Mouse (Mus musculus) layer of hippocampus, adult 2 months (tissue): Measurements from ENCODE around the gene Kifc3. TPM values are rescaled to one million over a fixed set of nuclear protein-coding genes. Genes with fewer than 3 reads are reported as not detected.

ENCODE experiments used
- DNase-seq, 2 experiments: peaks; one replicate each; pipeline ENCODE4 v3.0.0; 2022; ENCODE audit warnings: low spot score in 2 of 2
- H3K27ac ChIP-seq: fragments of 200-600 bp; 2 replicates; pipeline ENCODE4 v1.8.1; 2022
- H3K4me3 ChIP-seq: fragments of 200-600 bp; 2 replicates; pipeline ENCODE4 v1.8.1; 2022; ENCODE audit warnings: mild to moderate bottlenecking
- CTCF ChIP-seq: fragments of 200-600 bp; conservative IDR thresholded peaks from 2 replicates; pipeline ENCODE4 v1.8.1; 2022; ENCODE audit warnings: antibody characterized with exemption, mild to moderate bottlenecking, moderate library complexity
- total RNA-seq, 2 experiments: library from RNA; stranded (reverse); gene quantifications; 2 replicates each; pipeline ENCODE4 v1.2.3; 2021

The Kifc3 gene
- total RNA-seq, 2 experiments from 2014 or later = 61.1 to 61.2 TPM

GRCm38 (mm10) chr8:95142985-95143804 is 59.4 kb downstream of the Kifc3 start:
- H3K4me3 ChIP-seq = peak overlapping the region; percentile 78
- H3K27ac ChIP-seq = peak overlapping the region; percentile 97
- TF ChIP-seq CTCF = no peak; the same call in 1 of the 2 replicates
- DNase-seq = peak; percentile 37 to 48

GRCm38 (mm10) chr8:95142075-95142831 is 60.4 kb downstream of the Kifc3 start:
- peak; percentile 86 to 91 for DNase-seq
- no peak for TF ChIP-seq CTCF

GRCm38 (mm10) chr8:95141469-95142074 is 61.0 kb downstream of the Kifc3 start:
- no peak for TF ChIP-seq CTCF
- Histone ChIP-seq H3K4me3 (peak overlapping the region; percentile 78), H3K27ac (peak overlapping the region; percentile 97)
- no peak for DNase-seq

More at GRCm38 (mm10) chr8:95142075-95142831, 60.4 kb downstream of the Kifc3 start:
- peak overlapping the region; percentile 78 for H3K4me3 ChIP-seq
- peak overlapping the region; percentile 97 for H3K27ac ChIP-seq

DNA sequence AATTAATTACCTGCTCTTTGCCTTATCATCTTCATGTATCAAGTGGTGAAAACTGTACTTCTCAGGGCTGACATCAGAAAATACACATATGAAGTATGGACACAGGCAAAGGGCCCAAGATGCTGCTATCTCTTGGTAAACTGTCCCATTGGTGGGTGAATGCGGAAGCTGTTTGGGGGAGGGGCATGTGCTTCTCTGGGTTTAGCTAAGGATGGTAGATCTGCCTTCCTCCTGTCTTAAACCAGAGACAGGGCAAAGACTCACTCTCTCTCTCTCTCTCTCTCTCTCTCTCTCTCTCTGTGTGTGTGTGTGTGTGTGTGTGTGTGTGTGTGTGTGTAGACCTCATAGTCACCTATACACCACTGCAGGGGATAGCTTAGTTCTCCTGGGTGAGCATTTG is 61.6 kb downstream of the Kifc3 start:
- H3K27ac ChIP-seq = peak overlapping the region; percentile 52; the same call in 1 of the 2 replicates

DNA sequence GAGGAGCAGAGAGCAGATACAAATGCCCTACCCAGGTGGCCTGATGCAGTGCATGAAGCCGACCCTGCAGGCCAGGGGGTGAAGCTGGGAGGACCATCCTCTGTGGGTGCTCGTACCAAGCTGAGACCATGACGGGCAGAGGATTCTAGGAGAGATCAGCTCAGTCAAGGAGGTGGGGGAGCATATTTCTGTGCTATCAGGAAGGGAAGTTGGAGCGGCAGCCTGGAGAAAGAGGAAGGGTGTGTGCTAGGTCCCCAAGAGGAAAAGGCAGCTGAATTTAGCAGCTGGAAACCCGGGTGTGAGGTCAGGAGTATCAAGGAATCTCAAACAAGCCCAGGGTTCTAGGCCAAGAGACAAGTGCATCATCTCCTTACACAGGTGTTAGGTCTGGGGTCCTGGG is 62.1 kb downstream of the Kifc3 start:
- Histone ChIP-seq H3K4me3 (peak overlapping the region; percentile 28), H3K27ac (peak overlapping the region; percentile 52)
- no peak for DNase-seq
- no peak for TF ChIP-seq CTCF

More for the DNA sequence above, 61.6 kb downstream of the Kifc3 start:
- peak overlapping the region; percentile 78 for H3K4me3 ChIP-seq
- no peak for DNase-seq
- no peak for TF ChIP-seq CTCF

DNA sequence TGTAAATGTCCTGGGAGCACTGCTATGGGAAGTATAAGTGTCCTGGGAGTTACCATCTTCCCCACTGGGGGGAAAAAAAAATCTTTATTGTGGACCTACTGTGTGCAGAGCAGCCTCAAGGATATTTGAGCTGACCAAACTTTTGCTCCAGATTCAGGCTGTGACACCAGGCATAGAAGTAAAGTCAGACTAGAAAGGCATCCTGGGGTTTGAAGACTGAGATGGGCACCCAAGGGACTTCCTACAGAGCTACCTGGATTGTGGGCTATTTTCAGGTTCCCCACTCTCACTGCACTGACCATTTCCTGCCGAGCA is 63.6 kb downstream of the Kifc3 start:
- DNase-seq = no peak
- H3K27ac ChIP-seq = no peak overlapping the region
- TF ChIP-seq CTCF = no peak
- H3K4me3 ChIP-seq = no peak overlapping the region

DNA sequence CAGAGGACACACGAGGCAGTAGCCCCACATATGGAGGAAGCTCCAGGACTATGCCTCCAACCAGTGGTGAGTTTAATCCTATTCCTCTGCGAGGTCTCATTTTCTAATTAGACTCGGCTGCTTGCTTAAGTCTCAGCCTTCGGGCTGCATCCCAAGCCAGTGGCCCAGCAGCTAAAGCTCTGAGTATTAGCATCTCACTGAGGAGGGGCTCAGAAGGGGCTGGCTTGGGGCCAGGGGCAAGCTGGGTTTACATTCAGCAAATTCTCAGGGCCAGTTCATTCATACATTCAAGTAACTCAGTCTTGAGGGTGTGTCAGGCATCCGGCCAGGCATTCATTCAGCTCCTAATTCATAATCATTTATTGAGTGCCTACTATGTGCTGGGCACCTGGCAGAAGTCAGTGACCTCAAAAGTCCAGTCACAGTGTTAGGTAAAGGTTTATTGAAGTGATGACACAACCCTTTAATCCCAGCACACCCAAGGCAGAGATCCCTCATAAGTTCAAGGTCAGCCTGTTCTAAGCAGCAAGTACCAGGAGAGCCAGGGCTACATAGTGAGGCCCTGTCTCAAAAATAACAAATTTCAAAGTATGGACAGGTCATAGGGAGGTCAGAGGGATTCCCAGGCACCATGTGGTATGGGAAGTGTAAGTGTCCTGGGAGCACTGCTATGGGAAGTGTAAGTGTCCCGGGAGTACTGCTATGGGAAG is 64.1 kb downstream of the Kifc3 start:
- DNase-seq = no peak
- TF ChIP-seq CTCF = no peak
- Histone ChIP-seq H3K27ac (peak overlapping the region; percentile 7; the same call in 1 of the 2 replicates), H3K4me3 (no peak overlapping the region)

GRCm38 (mm10) chr8:95137641-95138098 is 64.9 kb downstream of the Kifc3 start:
- Histone ChIP-seq H3K4me3 (no peak overlapping the region), H3K27ac (peak overlapping the region; percentile 7; the same call in 1 of the 2 replicates)
- no peak for TF ChIP-seq CTCF
- no peak for DNase-seq

- no peak for TF ChIP-seq CTCF
- DNase-seq = no peak
- H3K4me3 ChIP-seq = no peak overlapping the region
- H3K27ac ChIP-seq = no peak overlapping the region
Observed at GRCm38 (mm10) chr8:95137201-95137600, 65.4 kb downstream of the Kifc3 start.

- TF ChIP-seq CTCF = no peak
- Histone ChIP-seq H3K27ac (no peak overlapping the region), H3K4me3 (no peak overlapping the region)
- no peak for DNase-seq
Observed at GRCm38 (mm10) chr8:95136218-95136617, 66.4 kb downstream of the Kifc3 start.

- no peak for DNase-seq
- Histone ChIP-seq H3K27ac (no peak overlapping the region), H3K4me3 (no peak overlapping the region)
- TF ChIP-seq CTCF = peak; percentile 73
Observed at GRCm38 (mm10) chr8:95135242-95135641, 67.4 kb downstream of the Kifc3 start.

DNA sequence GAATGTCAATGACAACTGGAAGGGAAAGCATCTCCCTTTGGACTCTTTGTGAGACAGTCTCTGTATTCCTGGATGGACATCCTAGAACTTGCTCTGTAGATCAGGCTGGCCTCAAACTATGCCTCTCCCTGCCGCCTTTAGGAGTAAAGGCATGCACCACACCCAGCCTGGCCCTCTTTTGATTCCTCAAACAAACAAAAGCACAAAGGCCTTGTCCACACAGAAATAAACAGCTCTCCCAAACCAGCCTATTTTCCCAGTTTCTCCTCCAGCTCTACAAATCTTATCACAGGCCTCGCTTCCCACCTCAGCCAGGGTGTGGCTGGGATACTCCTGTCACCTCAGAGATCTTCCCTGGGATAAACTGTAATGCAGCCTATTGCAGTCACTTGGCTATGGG is 68.4 kb downstream of the Kifc3 start:
- H3K27ac ChIP-seq = no peak overlapping the region
- no peak overlapping the region for H3K4me3 ChIP-seq
- no peak for TF ChIP-seq CTCF
- no peak for DNase-seq
